Mouse (Mus musculus) lung, postnatal 0 days (tissue): ENCODE measurements at regions not wholly inside any gene's neighbourhood (a gene's known extent, or its start where the extent isn't known, plus 50 kb on each side); places are given as distances from the start of the nearest gene placed in this dataset.

ENCODE experiments used
- ATAC-seq: fragments of 200-750 bp; cut with Nextera tagmentation; 2 replicates; pipeline ENCODE4 v1.8.0; 2017; ENCODE audit warnings: moderate library complexity
- DNase-seq: peaks from one replicate; pipeline ENCODE4 v3.0.0-alpha.2; 2016; ENCODE audit warnings: low spot score
- H3K27ac ChIP-seq: fragments of 300-500 bp; sonication (generic); 2 replicates; pipeline ENCODE4 v1.5.1; 2014; ENCODE audit warnings: antibody characterized with exemption, mild to moderate bottlenecking, low read length, mixed read lengths
- H3K27me3 ChIP-seq: fragments of 300-500 bp; sonication (generic); replicated peaks from 2 replicates; pipeline ENCODE4 v1.6.1; 2014; ENCODE audit warnings: low read length, mixed read lengths; ENCODE audit not compliant: insufficient read depth
- H3K36me3 ChIP-seq: fragments of 300-500 bp; sonication (generic); 2 replicates; pipeline ENCODE4 v1.6.1; 2014; ENCODE audit warnings: low read length, mixed read lengths; ENCODE audit not compliant: insufficient read depth
- H3K4me1 ChIP-seq: fragments of 300-500 bp; sonication (generic); 2 replicates; pipeline ENCODE4 v1.6.1; 2014; ENCODE audit warnings: antibody characterized with exemption, low read depth, low read length, mixed read lengths; ENCODE audit not compliant: insufficient read depth
- H3K4me2 ChIP-seq: fragments of 300-500 bp; sonication (generic); replicated peaks from 2 replicates; pipeline ENCODE4 v1.6.1; 2014; ENCODE audit warnings: low read depth, mild to moderate bottlenecking, low read length, moderate library complexity, mixed read lengths
- H3K4me3 ChIP-seq: fragments of 300-500 bp; sonication (generic); 2 replicates; pipeline ENCODE4 v1.5.1; 2014; ENCODE audit warnings: low read depth, low read length
- H3K9ac ChIP-seq: fragments of 300-500 bp; sonication (generic); replicated peaks from 2 replicates; pipeline ENCODE4 v1.6.1; 2014; ENCODE audit warnings: low read depth, mild to moderate bottlenecking
- H3K9me3 ChIP-seq: fragments of 300-500 bp; sonication (generic); 2 replicates; pipeline ENCODE4 v1.6.1; 2016; ENCODE audit warnings: low read length, mixed read lengths
- CTCF ChIP-seq: IDR thresholded peaks from 2 replicates; pipeline ENCODE4 v1.5.1; 2016; ENCODE audit warnings: antibody characterized with exemption, mild to moderate bottlenecking
- EP300 ChIP-seq: IDR thresholded peaks from 2 replicates; pipeline ENCODE4 v1.6.1; 2016; ENCODE audit warnings: antibody characterized with exemption, mild to moderate bottlenecking, control low read depth
- WGBS: fragments of 180-500 bp; shearing (Covaris S2); extraction: QIAGEN DNeasy Blood & Tissue Kit; methylation state at CpG from one replicate; pipeline ENCODE4 v1.1.7; 2014; 5-methylcytosine and 5-hydroxymethylcytosine counted together

DNA sequence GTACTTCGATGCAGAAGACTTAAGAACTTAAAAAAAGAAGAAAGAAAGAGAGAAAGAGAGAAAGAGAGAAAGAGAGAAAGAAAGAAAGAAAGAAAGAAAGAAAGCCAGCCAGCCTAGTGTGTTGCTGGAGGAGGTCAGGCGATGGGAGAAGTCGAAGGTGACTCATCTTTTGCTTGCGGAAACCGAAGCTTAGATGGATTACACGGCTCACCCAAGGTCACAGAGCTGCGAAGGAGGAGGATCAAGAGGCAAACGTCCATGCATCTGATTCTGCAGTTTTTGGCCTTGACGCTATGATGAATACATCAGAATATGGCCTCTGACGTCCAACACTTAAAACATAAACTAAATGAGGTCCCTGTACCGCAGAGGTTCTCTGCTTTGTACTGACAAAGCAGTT, 192.4 kb upstream of the Tmem45b start:
- WGBS = 51% methylated on average over 11 of the region's 11 CpGs
- Histone ChIP-seq H3K4me2 (no peak overlapping the region), H3K27me3 (no peaks in the 10 kb centered on the region), H3K4me3 (no peak overlapping the region), H3K9ac (no peak overlapping the region), H3K36me3 (no peaks in the 10 kb centered on the region), H3K9me3 (no peaks in the 10 kb centered on the region), H3K27ac (no peak overlapping the region), H3K4me1 (no peaks in the 10 kb centered on the region)
- TF ChIP-seq CTCF (no peak), EP300 (no peak)
- no peak for DNase-seq
- no peak for ATAC-seq

DNA sequence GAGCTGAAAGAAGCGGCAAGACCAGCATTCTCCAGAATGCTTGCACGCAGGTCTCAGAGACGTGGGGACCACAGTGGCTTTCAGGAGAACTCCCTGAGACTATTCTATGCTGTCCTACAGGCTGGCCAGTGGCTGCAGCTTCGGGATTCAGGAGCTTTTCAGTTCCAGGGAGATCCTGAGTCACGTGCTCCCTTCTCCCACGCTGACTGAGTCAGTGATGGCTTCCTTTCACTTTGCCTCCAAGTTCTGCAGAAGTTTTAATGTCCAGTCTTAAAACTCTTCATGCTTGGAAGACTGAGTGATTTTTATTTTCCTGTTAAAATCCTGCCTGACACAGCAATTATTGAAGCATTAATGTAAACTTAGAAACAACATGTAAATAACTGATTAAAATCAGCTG, 190.5 kb upstream of the Tmem45b start:
- H3K9ac ChIP-seq = no peak overlapping the region
- H3K4me2 ChIP-seq = no peak overlapping the region
- ATAC-seq (no peak), DNase-seq (no peak)
- no peak overlapping the region for H3K4me3 ChIP-seq
- 77% methylated on average over 6 of the region's 6 CpGs for WGBS
- H3K9me3 ChIP-seq = no peaks in the 10 kb centered on the region
- H3K27me3 ChIP-seq = no peaks in the 10 kb centered on the region
- no peak for TF ChIP-seq EP300
- no peak for TF ChIP-seq CTCF
- no peak overlapping the region for H3K27ac ChIP-seq
- H3K36me3 ChIP-seq = no peaks in the 10 kb centered on the region
- H3K4me1 ChIP-seq = no peaks in the 10 kb centered on the region

GRCm38 (mm10) chr9:31654213-31654612, 190.0 kb upstream of the Tmem45b start:
- Histone ChIP-seq H3K27me3 (no peaks in the 10 kb centered on the region), H3K9me3 (no peaks in the 10 kb centered on the region), H3K9ac (no peak overlapping the region), H3K4me3 (no peak overlapping the region), H3K27ac (no peak overlapping the region), H3K4me1 (no peaks in the 10 kb centered on the region), H3K4me2 (no peak overlapping the region), H3K36me3 (no peaks in the 10 kb centered on the region)
- DNase-seq = no peak
- no peak for ATAC-seq
- no peak for TF ChIP-seq CTCF
- no peak for TF ChIP-seq EP300
- WGBS = 75% methylated on average over 7 of the region's 7 CpGs

DNA sequence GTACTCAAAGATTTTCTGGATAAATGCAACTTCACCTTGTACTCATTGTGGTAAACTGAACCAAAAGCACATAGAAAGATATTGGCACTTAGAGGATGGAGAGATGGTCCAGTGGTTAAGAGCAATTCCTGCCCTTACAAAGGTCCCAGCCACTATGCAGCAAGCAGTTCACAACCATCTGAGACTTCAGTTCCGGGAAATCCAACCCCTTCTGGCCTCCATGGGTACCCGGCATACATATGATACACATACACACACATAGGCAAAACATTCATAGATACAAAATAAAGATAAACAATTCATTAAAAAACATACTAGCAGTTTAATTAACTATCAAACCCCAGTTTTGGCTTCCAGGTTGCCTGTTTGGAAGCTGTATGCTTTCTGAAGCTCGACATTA, 189.5 kb upstream of the Tmem45b start:
- no peaks in the 10 kb centered on the region for H3K4me1 ChIP-seq
- no peak overlapping the region for H3K4me2 ChIP-seq
- no peaks in the 10 kb centered on the region for H3K27me3 ChIP-seq
- H3K4me3 ChIP-seq = no peak overlapping the region
- H3K9me3 ChIP-seq = no peaks in the 10 kb centered on the region
- WGBS = 83% methylated on average over 3 of the region's 3 CpGs
- TF ChIP-seq CTCF (no peak), EP300 (no peak)
- no peaks in the 10 kb centered on the region for H3K36me3 ChIP-seq
- DNase-seq (no peak), ATAC-seq (no peak)
- no peak overlapping the region for H3K9ac ChIP-seq
- no peak overlapping the region for H3K27ac ChIP-seq

- ATAC-seq = no peak
- Histone ChIP-seq H3K4me1 (no peaks in the 10 kb centered on the region), H3K4me3 (no peak overlapping the region), H3K9me3 (no peaks in the 10 kb centered on the region), H3K27me3 (no peaks in the 10 kb centered on the region), H3K36me3 (no peaks in the 10 kb centered on the region), H3K27ac (no peak overlapping the region), H3K4me2 (no peak overlapping the region), H3K9ac (no peak overlapping the region)
- WGBS = 68% methylated on average over 10 of the region's 10 CpGs
- DNase-seq = no peak
- TF ChIP-seq CTCF = no peak
- no peak for TF ChIP-seq EP300
Measured at GRCm38 (mm10) chr9:31650362-31651130, 186.3 kb upstream of the Tmem45b start.

- Histone ChIP-seq H3K36me3 (no peaks in the 10 kb centered on the region), H3K27ac (no peak overlapping the region)
- 94% methylated on average over 5 of the region's 5 CpGs for WGBS
Measured at GRCm38 (mm10) chr9:31649073-31649472, 184.8 kb upstream of the Tmem45b start.

DNA sequence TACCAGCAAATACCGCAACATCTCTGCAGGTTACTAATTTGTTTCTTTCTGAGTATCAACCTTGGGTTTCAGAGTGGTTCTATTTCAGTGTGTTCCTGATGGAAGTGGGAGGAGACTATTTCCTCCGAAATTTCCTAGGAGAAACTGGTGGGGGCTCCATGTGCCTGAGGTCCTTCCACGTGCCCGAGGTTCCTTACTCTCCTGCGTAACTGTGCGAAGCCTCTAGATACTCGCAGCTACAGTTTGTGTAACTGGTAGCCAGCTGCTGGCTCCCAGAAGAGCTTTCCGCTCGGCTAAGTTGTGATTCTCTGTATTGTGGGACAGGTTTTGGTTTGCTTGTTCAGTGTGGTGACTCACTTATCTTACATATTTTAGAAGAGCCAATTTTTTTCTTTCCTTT, 184.3 kb upstream of the Tmem45b start:
- Histone ChIP-seq H3K4me2 (no peak overlapping the region), H3K4me1 (no peaks in the 10 kb centered on the region; the same call in 1 of the 2 replicates), H3K9ac (no peak overlapping the region), H3K27ac (no peak overlapping the region), H3K36me3 (no peaks in the 10 kb centered on the region), H3K27me3 (no peaks in the 10 kb centered on the region), H3K4me3 (no peak overlapping the region), H3K9me3 (no peaks in the 10 kb centered on the region)
- ATAC-seq = no peak
- no peak for DNase-seq
- WGBS = 73% methylated on average over 9 of the region's 9 CpGs
- TF ChIP-seq CTCF = no peak

More at GRCm38 (mm10) chr9:31649073-31649472, 184.8 kb upstream of the Tmem45b start:
- no peak overlapping the region for H3K4me2 ChIP-seq
- H3K9me3 ChIP-seq = no peaks in the 10 kb centered on the region
- no peak for DNase-seq
- no peak for ATAC-seq
- H3K4me1 ChIP-seq = no peaks in the 10 kb centered on the region; the same call in 1 of the 2 replicates
- H3K9ac ChIP-seq = no peak overlapping the region
- H3K4me3 ChIP-seq = no peak overlapping the region
- no peaks in the 10 kb centered on the region for H3K27me3 ChIP-seq
- TF ChIP-seq EP300 (no peak), CTCF (no peak)
